Mouse (Mus musculus): Measurements from ENCODE around the gene 1700021F07Rik. TPM values are rescaled to one million over a fixed set of nuclear protein-coding genes. Genes with fewer than 3 reads are reported as not detected.

The 1700021F07Rik gene
- polyA plus RNA-seq, 1 experiment from 2014 or later: not detected

DNA sequence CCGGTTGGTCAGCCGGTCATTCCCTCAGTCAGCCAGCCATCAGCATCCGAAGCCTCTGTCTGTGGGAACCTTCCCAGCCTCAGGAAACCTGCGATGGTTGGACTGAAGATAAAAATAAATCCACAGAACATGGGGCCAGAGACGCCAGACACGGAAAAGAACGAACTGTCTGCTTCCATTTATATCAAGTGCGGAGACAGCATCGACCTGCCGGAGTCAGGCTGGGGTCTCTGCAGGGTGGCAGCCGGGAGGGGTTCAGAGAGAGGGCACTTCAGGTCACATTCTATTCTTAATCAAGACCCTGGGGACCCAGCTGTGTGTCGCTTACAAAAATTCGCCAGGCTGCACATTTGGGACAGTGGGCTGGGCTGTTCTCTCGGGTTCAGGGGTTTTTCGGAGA, 17.4 kb downstream of the 1700021F07Rik start:
- Histone ChIP-seq H3K9me3 (ENCODE audit: low read length) (no peaks in the 10 kb centered on the region), H3K9ac (replicated peaks; ENCODE audit: low read depth) (no peak overlapping the region), H3K36me3 (ENCODE audit: insufficient read depth, low read length) (no peaks in the 10 kb centered on the region), H3K27ac (ENCODE audit: low read length) (no peak overlapping the region), H3K4me2 (replicated peaks; ENCODE audit: low read depth, low read length) (no peak overlapping the region), H3K4me3 (ENCODE audit: low read depth, low read length) (no peak overlapping the region), H3K4me1 (ENCODE audit: insufficient read depth, low read depth, low read length) (no peaks in the 10 kb centered on the region), H3K27me3 (replicated peaks; ENCODE audit: insufficient read depth, low read length) (no peaks in the 10 kb centered on the region)
- no peak for TF ChIP-seq CTCF (IDR thresholded peaks at IDR 0.05)
- no peak for TF ChIP-seq EP300 (IDR thresholded peaks at IDR 0.05)
- 53% methylated on average over 15 of the region's 15 CpGs for WGBS
- no peak for ATAC-seq
- no peak for DNase-seq (ENCODE audit: low spot score)

DNA sequence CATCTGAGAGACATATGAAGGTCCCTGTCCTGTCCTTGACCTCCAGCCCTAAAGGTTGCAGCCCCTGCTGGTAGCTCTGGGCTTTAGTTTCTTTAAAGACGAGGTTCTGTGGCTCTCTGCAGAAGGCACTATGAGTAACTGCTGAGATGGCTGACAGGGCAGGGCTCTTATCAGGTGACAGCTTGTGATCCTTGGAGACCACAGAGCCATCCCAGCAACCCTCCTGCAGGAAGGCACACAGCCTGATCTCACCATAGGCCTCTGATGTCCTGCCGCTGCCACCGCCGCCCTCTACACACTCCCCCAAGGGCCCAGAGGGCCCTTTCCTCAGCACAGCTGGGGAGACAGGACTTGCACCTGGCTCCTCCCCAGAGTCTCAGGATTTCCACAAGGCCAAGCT, 19.4 kb downstream of the 1700021F07Rik start:
- TF ChIP-seq CTCF (IDR thresholded peaks at IDR 0.05): no peak
- TF ChIP-seq EP300 (IDR thresholded peaks at IDR 0.05): no peak
- ATAC-seq: no peak

DNA sequence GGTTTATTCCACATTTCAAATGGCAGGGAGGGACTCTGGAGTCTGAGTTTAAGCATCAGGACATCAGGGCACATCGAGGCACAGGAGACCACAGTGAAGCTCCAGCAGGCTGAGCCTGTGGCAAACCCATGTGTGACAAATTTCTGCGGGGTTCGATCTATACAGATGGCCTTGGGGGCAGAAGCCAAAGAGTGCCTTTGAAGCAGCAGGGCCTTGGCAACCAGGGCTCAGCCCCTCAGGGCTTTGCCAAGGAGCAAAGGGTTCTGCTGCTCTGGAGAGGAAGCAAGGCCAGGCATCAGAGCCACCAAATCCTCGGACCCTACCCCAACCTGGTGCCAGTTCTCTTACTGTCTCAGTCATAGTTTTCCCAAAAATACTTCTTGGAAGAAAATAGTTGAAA, 20.3 kb downstream of the 1700021F07Rik start:
- TF ChIP-seq EP300 (IDR thresholded peaks at IDR 0.05): no peak
- no peak for TF ChIP-seq CTCF (IDR thresholded peaks at IDR 0.05)
- H3K27me3 ChIP-seq (replicated peaks; ENCODE audit: insufficient read depth, low read length): no peaks in the 10 kb centered on the region
- ATAC-seq: no peak
- no peak overlapping the region for H3K4me2 ChIP-seq (replicated peaks; ENCODE audit: low read depth, low read length)
- no peak overlapping the region for H3K4me3 ChIP-seq (ENCODE audit: low read depth, low read length)
- H3K9me3 ChIP-seq (ENCODE audit: low read length): no peaks in the 10 kb centered on the region
- DNase-seq (ENCODE audit: low spot score): no peak
- no peaks in the 10 kb centered on the region for H3K36me3 ChIP-seq (ENCODE audit: insufficient read depth, low read length)
- no peaks in the 10 kb centered on the region for H3K4me1 ChIP-seq (ENCODE audit: insufficient read depth, low read depth, low read length)
- H3K9ac ChIP-seq (replicated peaks; ENCODE audit: low read depth): no peak overlapping the region
- no peak overlapping the region for H3K27ac ChIP-seq (ENCODE audit: low read length)
- WGBS: 81% methylated on average over 4 of the region's 4 CpGs

More for the DNA sequence above, 19.4 kb downstream of the 1700021F07Rik start:
- Histone ChIP-seq H3K9me3 (ENCODE audit: low read length) (no peaks in the 10 kb centered on the region), H3K27me3 (replicated peaks; ENCODE audit: insufficient read depth, low read length) (no peaks in the 10 kb centered on the region), H3K27ac (ENCODE audit: low read length) (no peak overlapping the region), H3K4me2 (replicated peaks; ENCODE audit: low read depth, low read length) (no peak overlapping the region), H3K4me3 (ENCODE audit: low read depth, low read length) (no peak overlapping the region), H3K9ac (replicated peaks; ENCODE audit: low read depth) (no peak overlapping the region), H3K4me1 (ENCODE audit: insufficient read depth, low read depth, low read length) (no peaks in the 10 kb centered on the region), H3K36me3 (ENCODE audit: insufficient read depth, low read length) (no peaks in the 10 kb centered on the region)
- DNase-seq (ENCODE audit: low spot score): no peak
- 55% methylated on average over 4 of the region's 4 CpGs for WGBS

DNA sequence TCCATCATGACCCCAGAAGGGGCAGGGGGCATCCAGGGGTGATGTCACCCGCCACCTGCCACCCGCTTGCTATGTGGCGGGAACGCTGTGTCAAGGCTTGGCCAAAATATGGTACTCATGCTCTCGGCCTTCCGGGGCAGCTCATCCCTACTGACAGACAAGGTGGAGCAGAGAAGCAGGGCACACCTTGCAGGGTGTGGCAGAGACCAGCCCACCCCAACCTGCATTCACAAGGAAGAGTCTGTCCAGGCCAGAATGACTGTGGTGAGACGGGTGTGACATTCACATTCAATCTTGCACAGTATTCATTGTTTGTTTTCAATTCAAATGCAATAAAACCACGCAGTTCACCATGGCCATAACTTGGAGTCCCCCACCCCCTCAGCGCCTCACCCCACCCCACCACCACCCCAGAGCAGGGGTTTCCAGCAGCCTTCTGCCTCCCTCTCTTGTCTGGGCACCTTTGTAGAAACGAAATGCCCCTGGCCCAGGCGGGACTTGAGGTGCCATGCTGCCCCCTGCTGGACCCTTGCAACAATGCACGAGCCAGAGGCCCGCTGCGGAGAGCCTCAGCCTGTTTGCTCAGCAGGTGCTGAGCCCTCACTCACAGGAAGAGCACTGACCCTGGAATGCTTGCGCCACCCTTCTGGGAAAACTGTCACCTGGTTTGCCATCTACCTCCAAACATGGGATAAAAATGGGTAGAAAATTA, 23.8 kb downstream of the 1700021F07Rik start:
- Histone ChIP-seq H3K4me2 (replicated peaks; ENCODE audit: low read depth, low read length) (no peak overlapping the region), H3K4me3 (ENCODE audit: low read depth, low read length) (no peak overlapping the region), H3K9ac (replicated peaks; ENCODE audit: low read depth) (no peak overlapping the region), H3K36me3 (ENCODE audit: insufficient read depth, low read length) (no peaks in the 10 kb centered on the region), H3K27me3 (replicated peaks; ENCODE audit: insufficient read depth, low read length) (no peaks in the 10 kb centered on the region), H3K9me3 (ENCODE audit: low read length) (no peaks in the 10 kb centered on the region), H3K27ac (ENCODE audit: low read length) (no peak overlapping the region), H3K4me1 (ENCODE audit: insufficient read depth, low read depth, low read length) (no peaks in the 10 kb centered on the region)
- WGBS: 42% methylated on average over 15 of the region's 15 CpGs
- peak; percentile 65 for ATAC-seq
- DNase-seq (ENCODE audit: low spot score): peak; percentile 82
- TF ChIP-seq EP300 (IDR thresholded peaks at IDR 0.05) (no peak), CTCF (IDR thresholded peaks at IDR 0.05) (peak; percentile 92)

DNA sequence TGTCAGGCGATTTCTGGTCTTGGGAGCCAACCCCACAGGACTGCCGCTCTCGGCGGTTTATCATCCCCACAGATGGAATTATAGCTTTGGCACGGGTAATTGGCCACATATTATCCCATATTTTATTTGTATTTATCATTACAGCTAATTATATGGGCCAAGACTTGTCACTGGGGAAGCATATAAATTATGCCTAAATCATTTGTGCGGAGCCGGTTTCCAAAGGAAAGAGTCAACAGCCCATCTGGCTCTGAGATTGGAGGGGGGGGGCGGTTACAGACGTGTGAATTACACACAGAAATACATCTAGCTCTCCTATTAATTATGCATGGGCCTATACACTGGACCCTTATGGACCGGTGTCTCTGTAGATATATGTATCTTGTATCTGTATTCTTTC, 26.9 kb downstream of the 1700021F07Rik start:
- no peak for TF ChIP-seq EP300 (IDR thresholded peaks at IDR 0.05)
- no peak for TF ChIP-seq CTCF (IDR thresholded peaks at IDR 0.05)
- Histone ChIP-seq H3K27me3 (replicated peaks; ENCODE audit: insufficient read depth, low read length) (no peaks in the 10 kb centered on the region), H3K4me3 (ENCODE audit: low read depth, low read length) (no peak overlapping the region), H3K9me3 (ENCODE audit: low read length) (no peaks in the 10 kb centered on the region), H3K4me1 (ENCODE audit: insufficient read depth, low read depth, low read length) (no peaks in the 10 kb centered on the region), H3K36me3 (ENCODE audit: insufficient read depth, low read length) (no peaks in the 10 kb centered on the region), H3K4me2 (replicated peaks; ENCODE audit: low read depth, low read length) (no peak overlapping the region), H3K27ac (ENCODE audit: low read length) (no peak overlapping the region), H3K9ac (replicated peaks; ENCODE audit: low read depth) (no peak overlapping the region)
- ATAC-seq (no peak), DNase-seq (ENCODE audit: low spot score) (no peak)
- 78% methylated on average over 10 of the region's 10 CpGs for WGBS

DNA sequence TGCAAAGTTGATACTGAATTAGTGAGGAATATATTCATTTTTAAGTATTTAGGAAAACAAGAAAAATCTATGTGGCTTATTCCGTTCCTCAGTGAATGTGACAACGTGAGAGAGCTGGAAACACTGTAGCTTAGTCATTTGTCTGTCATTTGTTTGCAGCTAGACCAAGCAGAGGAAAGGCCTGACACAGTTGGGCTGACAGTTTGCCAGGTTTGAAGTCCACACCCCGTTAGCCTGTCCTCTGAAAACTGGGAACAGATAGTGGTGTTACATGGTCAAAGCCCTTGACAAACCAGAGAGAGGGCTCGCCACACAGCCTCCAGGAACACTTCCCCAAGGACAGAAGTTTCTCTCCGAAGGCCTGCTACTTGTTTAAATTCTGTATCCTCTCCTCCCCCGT, 28.3 kb downstream of the 1700021F07Rik start:
- Histone ChIP-seq H3K36me3 (ENCODE audit: insufficient read depth, low read length) (no peaks in the 10 kb centered on the region), H3K4me3 (ENCODE audit: low read depth, low read length) (no peak overlapping the region), H3K4me2 (replicated peaks; ENCODE audit: low read depth, low read length) (no peak overlapping the region), H3K4me1 (ENCODE audit: insufficient read depth, low read depth, low read length) (no peaks in the 10 kb centered on the region), H3K27me3 (replicated peaks; ENCODE audit: insufficient read depth, low read length) (no peaks in the 10 kb centered on the region), H3K9ac (replicated peaks; ENCODE audit: low read depth) (no peak overlapping the region), H3K9me3 (ENCODE audit: low read length) (no peaks in the 10 kb centered on the region), H3K27ac (ENCODE audit: low read length) (no peak overlapping the region)
- TF ChIP-seq EP300 (IDR thresholded peaks at IDR 0.05) (no peak), CTCF (IDR thresholded peaks at IDR 0.05) (no peak)
- no peak for ATAC-seq
- 56% methylated on average over 6 of the region's 6 CpGs for WGBS
- peak; percentile 26 for DNase-seq (ENCODE audit: low spot score)
